Mouse (Mus musculus) C2C12 (cell line): ENCODE measurements around the gene Asb2.

Experiments used
- CTCF ChIP-seq: IDR thresholded peaks from one replicate; pipeline ENCODE4 v1.5.1; 2011; ENCODE audit not compliant: control insufficient read depth, insufficient read depth, insufficient read length
- MAX ChIP-seq: IDR thresholded peaks from one replicate; pipeline ENCODE4 v1.6.1; 2011; ENCODE audit warnings: mild to moderate bottlenecking, control low read depth

GRCm38 (mm10) chr12:103348506-103348905 is 7.3 kb downstream of the Asb2 start:
- peak; percentile 23 for TF ChIP-seq MAX
- peak; percentile 76 for TF ChIP-seq CTCF
